Mouse (Mus musculus) right cerebral cortex, postnatal 14 days (tissue): ENCODE results near the gene Nck1.

ENCODE experiments used
- DNase-seq: peaks from one replicate; pipeline ENCODE4 v3.0.0; 2022

Gene Nck1

GRCm38 (mm10) chr9:100545715-100546593, at the start of gene Nck1:
Nck1 (minus strand) TSS chr9:100546134.
- DNase-seq: peak; percentile 100

- DNase-seq: no peak
Measured at GRCm38 (mm10) chr9:100590462-100590861, 44.5 kb upstream of the Nck1 start.

DNA sequence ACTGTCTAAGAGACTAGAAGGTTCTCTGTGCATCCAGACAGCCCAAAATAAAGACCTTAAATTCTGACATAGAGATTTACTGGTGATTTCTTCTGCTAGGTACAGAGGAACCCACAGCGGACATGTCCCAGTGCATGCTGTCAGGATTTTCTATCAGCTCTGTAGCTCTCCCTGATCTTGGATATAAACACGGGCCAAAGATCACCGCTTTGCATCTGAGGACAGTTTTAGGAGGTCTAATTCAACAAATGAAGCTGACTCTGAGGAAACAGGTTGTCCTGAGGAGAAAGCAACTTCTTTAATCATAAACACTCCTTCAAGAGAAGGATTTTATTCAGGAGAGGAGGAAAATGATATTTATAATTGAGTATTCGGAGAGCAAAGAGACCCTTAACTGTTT, 38.1 kb upstream of the Nck1 start:
- no peak for DNase-seq

GRCm38 (mm10) chr9:100582883-100583575, 37.1 kb upstream of the Nck1 start:
- no peak for DNase-seq

DNA sequence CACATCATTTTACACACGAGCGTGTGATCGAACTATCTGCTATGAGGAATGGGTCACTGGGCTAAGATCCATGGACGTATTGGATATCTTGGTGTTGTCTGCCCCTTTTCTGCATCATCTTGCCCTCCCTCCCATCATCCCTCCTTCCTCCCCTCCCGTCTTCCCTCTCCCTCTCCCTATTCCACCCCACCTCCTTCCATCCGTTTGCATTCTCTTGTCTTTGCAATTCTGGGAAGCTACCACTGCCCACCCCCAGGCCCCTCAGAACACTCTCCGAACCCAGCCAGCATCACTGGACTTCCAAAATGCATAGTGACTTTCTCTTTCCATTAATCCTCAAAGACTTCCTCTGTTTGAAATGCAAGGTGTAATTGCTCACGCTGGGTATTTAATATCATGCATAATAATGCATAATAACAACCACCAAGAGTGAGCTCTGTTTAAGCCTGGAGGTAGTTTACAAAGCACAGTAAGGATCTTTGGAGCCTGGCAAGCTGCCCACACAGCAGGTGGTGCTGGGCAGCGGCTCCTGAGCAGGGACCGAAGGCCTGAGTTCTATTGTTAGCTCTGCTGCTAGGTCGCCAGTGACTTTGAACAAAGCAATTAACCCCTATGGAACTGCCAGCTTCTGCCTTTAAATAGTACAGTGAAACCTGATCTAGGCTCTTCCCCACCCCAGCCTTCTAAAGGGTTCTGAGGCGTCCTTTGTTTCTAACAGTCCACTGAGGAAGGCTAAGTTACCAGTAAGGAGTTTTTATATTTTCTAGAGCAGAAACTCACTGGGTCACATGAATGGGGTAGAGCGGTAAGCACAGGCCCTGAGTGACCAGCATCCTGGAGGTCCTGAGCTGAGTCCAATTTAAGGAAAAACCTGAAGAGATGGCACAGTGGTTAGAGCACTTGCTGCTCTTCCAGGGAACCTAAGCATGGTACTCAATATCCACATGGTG, 35.9 kb upstream of the Nck1 start:
- peak; percentile 23 for DNase-seq

- DNase-seq: no peak
Measured at GRCm38 (mm10) chr9:100580196-100580740, 34.3 kb upstream of the Nck1 start.

GRCm38 (mm10) chr9:100573942-100574341, 28.0 kb upstream of the Nck1 start:
- DNase-seq: no peak

DNA sequence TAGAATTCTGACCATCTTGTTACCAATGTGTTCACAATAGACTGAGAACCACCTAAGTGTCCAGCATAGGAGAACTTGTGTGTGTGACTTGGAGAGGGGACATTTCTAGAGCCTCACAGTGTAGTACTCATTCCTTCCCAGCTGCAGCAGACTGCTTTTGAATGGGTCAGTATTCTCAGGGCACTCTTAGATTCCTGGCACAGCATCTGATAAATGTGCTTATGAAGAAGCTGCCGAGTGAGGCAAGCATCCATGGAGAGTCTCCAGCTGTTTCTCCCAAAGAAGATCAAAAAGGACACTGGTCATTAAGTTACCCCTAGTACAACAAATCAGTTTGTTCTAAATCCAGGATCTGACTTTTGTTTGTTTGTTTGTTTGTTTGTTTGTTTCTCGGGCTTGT, 27.4 kb upstream of the Nck1 start:
- DNase-seq: no peak

DNA sequence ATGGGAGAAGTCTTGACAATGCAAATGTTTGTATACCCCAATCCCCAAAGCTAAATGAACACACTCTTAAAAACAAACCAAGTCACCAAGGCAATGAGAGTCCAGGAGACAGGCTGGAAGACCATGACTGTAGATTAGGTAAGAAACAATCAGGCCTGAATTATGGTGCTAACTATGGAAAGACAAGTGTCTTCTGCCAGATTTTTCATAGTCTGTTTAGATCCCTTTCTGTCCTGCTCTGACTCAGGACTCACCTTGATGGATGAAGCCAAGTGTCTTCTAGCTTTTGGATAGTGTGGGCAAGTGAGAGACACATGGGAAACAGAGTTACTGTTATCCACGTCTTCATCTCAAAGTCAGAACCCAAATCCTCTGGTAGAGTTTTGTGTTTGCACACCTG, 25.6 kb upstream of the Nck1 start:
- DNase-seq: no peak

GRCm38 (mm10) chr9:100570626-100571233, 24.8 kb upstream of the Nck1 start, which contains the start of gene Slc35g2:
Slc35g2 (minus strand) TSS chr9:100571090.
- peak; percentile 63 for DNase-seq

DNA sequence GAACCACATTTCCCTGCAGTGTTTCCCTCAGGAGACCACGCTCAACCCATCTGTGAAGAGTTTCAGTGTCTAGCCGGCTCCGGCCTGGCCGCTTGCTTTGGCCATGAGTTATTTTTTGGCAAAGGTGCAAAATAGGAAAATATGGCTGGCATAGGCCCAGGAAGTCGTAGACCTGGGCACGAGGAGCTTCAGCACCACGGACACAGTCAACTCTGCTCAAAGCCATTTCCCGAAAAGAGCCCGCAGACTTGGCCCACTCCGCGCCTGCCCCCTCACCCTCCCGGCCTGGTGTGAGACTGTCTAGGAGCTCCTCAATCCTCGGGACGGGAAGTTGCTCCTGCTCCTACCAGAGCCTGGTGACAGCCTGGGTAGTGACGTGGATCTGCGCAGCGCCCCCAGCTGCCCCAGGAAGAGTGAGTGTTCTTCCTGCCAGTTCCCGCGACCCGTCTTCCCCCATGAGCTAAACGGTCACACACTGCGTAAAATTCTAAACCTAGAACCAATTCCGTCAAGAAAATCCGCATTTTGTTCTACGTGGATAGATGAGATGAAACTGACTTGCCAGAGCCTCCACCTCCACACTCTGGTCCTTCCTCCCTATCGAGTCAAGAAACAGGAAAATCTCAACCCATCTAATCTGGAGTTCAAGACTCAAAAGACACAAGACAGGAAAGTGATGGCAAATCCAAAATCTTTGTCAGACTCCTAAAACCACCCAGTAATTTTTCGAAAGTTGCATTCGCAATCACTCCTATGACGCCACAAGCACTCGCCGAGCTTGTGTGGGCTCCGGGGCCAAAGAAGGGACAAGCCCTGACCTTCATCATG, 24.1 kb upstream of the Nck1 start:
- DNase-seq: peak; percentile 49

DNA sequence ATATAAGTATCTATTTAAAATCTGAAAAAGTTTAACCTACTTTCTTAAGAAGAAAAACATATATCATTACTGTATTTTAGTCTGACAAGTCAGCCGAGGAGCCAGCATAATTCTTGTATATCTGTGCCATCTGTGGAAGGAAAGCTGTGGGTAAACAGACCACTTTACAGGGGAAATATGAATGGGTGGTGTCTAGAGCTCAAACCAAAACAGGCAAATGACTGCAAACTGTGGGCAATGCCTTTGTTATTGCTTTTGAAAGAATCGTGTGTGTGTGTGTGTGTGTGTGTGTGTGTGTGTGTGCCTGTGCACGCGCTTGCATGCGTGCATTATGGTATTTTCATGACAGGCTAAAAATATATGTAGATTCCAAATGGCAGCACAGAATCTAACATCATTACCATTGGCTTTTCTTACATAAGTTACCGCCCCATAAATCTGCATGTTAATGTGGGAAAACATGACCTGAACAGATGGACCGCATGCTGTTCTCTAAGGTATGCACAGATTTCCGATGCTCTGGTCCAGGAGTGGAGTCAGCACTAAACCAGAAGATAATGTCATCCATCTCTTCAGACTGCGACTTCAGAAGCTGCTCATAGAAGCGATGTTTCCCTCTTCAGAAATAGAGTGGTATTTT, 14.4 kb upstream of the Nck1 start:
- no peak for DNase-seq

GRCm38 (mm10) chr9:100558991-100559390, 13.1 kb upstream of the Nck1 start:
- DNase-seq: no peak

DNA sequence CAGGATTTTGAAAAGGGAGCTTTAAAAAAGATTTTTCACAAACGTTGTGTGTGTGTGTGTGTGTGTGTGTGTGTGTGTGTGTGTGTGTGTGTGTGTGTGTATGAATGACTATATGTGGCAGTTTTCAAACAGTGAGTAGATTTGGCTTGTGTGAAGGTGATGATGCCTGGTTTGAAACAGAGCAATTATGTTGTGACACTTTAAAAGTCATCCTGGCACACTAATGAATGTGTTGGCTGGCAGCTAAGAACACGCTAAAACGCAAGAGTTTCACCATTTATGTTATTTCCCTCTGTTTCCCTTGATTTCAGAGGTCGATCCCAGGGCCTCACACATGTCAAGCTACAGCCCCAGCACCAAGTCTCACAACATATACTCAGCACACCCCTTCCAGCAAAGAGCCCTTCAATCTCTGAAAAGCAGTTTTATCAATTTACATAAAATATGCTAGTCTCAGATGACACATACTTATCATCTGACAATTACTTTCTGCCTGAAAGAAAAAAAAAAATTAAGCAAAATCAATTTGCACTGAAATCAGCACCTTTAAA, 12.2 kb upstream of the Nck1 start:
- no peak for DNase-seq

GRCm38 (mm10) chr9:100555686-100556085, 9.8 kb upstream of the Nck1 start:
- no peak for DNase-seq

- no peak for DNase-seq
Measured at GRCm38 (mm10) chr9:100548313-100548712, 2.4 kb upstream of the Nck1 start.

DNA sequence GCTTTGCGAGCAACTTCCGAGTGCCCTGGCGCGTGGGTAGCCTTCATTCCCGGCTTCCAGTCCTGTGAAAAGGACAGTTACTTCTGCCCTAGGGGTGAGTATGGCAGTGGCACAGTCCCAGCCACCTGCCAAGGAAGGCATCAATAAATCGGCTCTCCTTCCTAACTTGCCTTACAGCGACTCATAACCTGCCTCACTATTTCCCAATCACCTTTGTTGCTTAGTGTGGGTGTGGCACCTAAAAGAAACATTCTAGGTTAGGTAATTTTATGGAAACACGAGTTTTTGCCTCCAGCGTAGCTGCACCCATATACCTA, 618 bp upstream of the Nck1 start:
- DNase-seq: no peak

- no peak for DNase-seq
Measured at GRCm38 (mm10) chr9:100544948-100545714, 803 bp downstream of the Nck1 start.

DNA sequence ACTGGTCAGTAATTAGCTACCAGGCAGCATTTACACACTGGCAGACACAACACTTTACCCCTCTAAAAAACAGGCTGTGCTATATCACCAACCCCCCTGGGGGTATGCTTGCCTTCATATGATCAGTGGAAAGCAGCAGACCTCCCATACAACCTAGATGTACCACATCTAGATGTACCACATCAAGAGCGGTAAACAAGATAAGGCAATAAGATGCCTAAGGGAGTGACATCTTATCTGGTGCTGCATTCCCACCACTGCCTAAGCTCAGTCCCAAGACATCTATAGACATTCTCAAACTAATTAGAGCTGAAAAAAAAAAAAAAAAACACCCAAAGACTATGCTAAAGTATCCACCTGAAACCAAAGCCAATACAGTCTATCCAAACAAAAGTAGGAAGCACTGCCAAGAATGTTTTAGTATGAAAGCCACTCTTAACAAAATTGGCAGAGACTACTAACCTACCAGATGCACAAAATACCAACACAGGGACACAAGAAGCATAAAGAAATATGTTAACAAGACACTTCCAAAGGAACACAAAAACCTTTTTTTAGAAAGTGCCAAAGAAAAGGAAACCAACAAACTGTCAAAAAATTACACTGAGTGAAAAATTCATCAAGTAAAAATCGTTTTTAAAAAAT, 10.2 kb downstream of the Nck1 start:
- DNase-seq: no peak
